Mouse (Mus musculus) liver, adult 2 months (tissue): ENCODE results near the gene Fbh1.

Experiments
- CTCF ChIP-seq: fragments of 200-500 bp; IDR thresholded peaks from 2 replicates; pipeline ENCODE4 v1.5.1; 2011; ENCODE audit warnings: low read depth, low read length, control low read depth
- POLR2A ChIP-seq: fragments of 200-500 bp; IDR thresholded peaks from 2 replicates; pipeline ENCODE4 v1.6.1; 2011; ENCODE audit warnings: low read length, control low read depth; ENCODE audit not compliant: insufficient read depth; ENCODE audit errors: extremely low read depth

GRCm38 (mm10) chr2:11732978-11733377 is 44.4 kb downstream of the Fbh1 start:
- TF ChIP-seq CTCF (no peak), POLR2A (no peak)
